Mouse (Mus musculus) cortical plate, adult 2 months (tissue): ENCODE results near the gene Ppp1r3c. TPM values are rescaled to one million over a fixed set of nuclear protein-coding genes. Genes with fewer than 3 reads are reported as not detected.
A peak's percentile ranks its signal among the peaks of the same experiment; 100 is the strongest.

Source experiments
- H3K27ac ChIP-seq: fragments of 200-500 bp; 2 replicates; pipeline ENCODE4 v1.5.1; 2012; ENCODE audit warnings: low read length, control low read depth, inconsistent platforms; ENCODE audit not compliant: insufficient read depth
- H3K4me1 ChIP-seq: fragments of 200-500 bp; 2 replicates; pipeline ENCODE4 v1.6.1; 2011; ENCODE audit warnings: low read length; ENCODE audit not compliant: control insufficient read depth, insufficient read depth
- H3K4me3 ChIP-seq: fragments of 200-500 bp; 2 replicates; pipeline ENCODE4 v1.5.1; 2011; ENCODE audit warnings: mild to moderate bottlenecking, low read length, control low read depth; ENCODE audit not compliant: insufficient read depth
- CTCF ChIP-seq: fragments of 200-500 bp; IDR thresholded peaks from 2 replicates; pipeline ENCODE4 v1.5.1; 2011; ENCODE audit warnings: mild to moderate bottlenecking, control low read depth, low read length; ENCODE audit not compliant: insufficient read depth; ENCODE audit errors: extremely low read depth
- POLR2A ChIP-seq: fragments of 200-500 bp; IDR thresholded peaks from 2 replicates; pipeline ENCODE4 v1.6.1; 2011; ENCODE audit warnings: mild to moderate bottlenecking, low read length, control low read depth; ENCODE audit not compliant: insufficient read depth; ENCODE audit errors: extremely low read depth
- polyA plus RNA-seq: library from polyadenylated mRNA; depleted of rRNA; stranded (reverse); fragments of >200 nt; gene quantifications from 2 replicates; pipeline ENCODE4 v1.2.3, GENCODE M21; 2012

Gene Ppp1r3c
- polyA plus RNA-seq, 1 experiment: 35.3 TPM

DNA sequence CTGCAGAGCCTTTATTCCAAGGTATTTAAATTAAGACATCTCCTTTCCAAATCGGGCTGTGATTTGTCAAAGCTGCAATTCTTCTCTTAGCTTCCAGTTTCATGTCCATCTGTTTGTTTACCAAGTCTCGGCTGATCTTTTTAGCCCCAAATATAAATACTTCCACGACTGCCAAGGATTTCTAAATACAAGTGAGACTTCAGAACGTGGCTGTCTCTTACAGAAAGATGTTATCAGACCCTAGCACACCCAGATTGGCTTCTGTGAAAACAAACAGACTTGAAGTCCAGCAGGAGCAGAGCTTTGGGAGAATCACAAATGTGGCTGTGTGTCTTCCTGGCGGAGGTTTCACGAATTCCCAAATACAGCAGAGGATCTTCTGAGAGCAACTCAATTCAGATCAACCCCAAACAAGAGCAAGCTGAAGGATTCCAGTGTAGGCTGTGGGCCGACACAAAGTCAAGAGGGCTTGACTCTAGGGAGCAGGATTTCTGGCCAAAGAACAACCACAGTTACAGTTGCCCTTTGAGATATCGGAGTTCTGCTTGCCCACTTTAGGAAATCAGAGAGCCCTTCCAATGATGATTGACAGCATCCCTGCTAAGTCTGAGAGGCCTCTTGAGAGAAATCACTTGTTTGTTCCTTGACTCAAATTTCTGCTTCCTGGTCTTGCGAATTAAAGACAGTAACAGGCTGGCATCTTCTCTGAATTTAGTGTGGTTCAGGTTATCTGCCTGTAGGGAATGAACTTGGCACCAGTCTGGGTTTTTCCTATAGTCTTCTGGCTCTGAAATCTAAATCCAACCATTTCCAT, 34.4 kb downstream of the Ppp1r3c start:
- peaks cover 9% of the 10 kb centered on the region for H3K4me1 ChIP-seq
- TF ChIP-seq POLR2A: no peak
- no peak for TF ChIP-seq CTCF
- peak overlapping the region; percentile 39; the same call in 1 of the 2 replicates for H3K27ac ChIP-seq
- no peak overlapping the region for H3K4me3 ChIP-seq

DNA sequence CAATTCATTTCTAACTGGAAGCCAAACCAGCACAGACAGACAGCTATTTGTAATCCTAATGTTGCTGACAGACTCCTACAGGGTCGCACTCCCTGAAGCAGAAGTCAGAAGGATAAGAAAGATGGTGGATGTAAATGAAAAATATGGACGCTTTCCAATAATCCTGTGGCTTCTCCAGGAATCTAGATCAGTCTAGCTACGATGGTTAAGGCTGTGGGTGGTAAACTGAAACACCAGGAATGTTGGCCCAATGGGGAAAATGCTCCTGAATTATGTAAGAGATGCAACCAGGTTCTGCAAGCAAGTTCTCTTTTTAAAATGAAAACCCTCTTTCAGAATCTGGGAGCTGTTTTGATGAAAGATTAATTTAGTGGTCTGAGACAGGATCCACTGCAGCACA, 35.1 kb downstream of the Ppp1r3c start:
- TF ChIP-seq CTCF (no peak), POLR2A (no peak)
- Histone ChIP-seq H3K4me1 (peaks cover 9% of the 10 kb centered on the region), H3K4me3 (no peak overlapping the region), H3K27ac (peak overlapping the region; percentile 39; the same call in 1 of the 2 replicates)

DNA sequence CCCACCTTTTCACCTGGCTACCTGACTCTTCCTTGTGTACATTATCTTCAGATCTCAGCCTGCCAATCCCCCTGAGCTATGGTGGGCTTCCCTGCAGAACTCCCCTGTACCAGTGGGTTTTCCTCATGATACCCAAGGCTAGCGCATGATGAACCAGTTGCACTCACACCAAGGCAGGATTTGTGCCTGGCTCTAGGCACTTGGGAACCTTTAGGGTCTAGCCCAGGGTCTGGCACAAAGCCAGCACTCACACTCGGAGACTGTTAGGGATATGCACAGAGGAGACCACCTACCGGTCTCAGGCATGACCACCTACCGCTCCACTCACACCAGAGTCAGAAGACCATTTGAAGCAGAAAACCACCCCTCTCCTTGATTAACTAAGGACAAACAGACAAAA, 35.5 kb downstream of the Ppp1r3c start:
- H3K4me1 ChIP-seq: peaks cover 9% of the 10 kb centered on the region
- TF ChIP-seq CTCF (no peak), POLR2A (no peak)
- no peak overlapping the region for H3K27ac ChIP-seq
- H3K4me3 ChIP-seq: no peak overlapping the region

DNA sequence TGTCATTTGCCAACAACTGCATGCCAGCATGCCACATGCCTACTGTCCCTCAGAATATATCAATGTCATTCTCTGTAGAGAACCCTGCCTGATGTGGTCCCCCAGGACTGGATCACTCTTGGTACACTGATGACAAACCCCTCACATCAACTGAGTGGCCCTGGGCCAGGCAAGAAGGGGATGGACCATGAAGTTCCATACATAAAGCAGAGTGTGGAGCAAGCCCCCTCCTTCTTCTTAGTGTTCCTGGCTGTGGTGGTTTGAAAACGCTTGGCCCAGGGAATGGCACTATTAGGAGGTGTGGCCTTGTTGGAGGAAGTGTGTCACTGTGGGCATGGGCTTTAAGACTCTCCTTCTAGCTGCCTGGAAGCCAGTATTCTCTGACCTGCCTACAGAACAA, 37.3 kb downstream of the Ppp1r3c start:
- Histone ChIP-seq H3K4me3 (no peak overlapping the region), H3K27ac (no peak overlapping the region), H3K4me1 (peaks cover 9% of the 10 kb centered on the region)
- no peak for TF ChIP-seq POLR2A

DNA sequence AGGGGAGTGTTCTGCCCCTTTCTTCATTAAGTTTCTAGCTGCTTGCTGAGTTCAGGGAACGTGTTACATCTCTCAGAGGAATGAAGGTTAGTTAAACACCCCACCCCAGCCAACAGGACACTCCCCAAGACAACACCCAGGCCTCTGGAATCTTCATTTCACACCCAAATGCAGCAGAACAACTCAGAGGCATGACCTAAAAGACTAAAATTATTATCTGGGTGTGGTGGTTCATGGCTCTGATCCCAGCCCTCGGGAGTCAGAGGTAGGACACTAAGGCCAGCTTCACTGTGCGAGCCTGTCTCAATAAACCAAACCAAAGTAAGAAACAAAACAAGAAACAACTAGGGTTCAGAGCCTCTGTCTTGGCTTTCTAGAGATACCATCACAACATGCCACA, 38.3 kb downstream of the Ppp1r3c start:
- no peak for TF ChIP-seq POLR2A
- TF ChIP-seq CTCF: no peak
- no peak overlapping the region for H3K27ac ChIP-seq
- peaks cover 9% of the 10 kb centered on the region for H3K4me1 ChIP-seq
- no peak overlapping the region for H3K4me3 ChIP-seq

DNA sequence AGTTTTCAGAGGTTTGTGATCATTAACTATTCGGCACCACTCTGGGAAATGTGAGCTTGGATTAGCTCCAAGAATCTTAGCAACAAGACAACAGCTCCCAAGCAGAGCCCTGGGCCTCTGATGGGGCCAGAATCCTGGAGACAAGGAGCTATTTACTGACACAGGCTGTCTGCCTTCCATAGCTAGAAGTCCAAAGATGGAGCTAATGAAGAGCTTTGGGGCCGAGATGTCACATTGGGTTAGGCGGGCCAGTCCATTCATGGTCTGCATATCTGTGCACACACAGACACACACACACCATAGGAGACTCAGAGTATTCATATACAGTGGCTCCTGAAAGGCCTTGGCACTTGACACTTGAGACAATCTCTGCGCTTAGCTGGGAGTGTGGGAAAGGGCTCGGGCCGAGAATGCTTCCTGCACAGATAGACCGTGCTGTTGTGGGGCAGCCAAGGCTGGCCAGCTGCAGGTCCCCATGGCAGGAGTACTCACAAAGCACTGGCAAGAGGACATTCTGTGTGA, 39.8 kb downstream of the Ppp1r3c start:
- peak overlapping the region; percentile 33; the same call in 1 of the 2 replicates for H3K27ac ChIP-seq
- H3K4me1 ChIP-seq: peaks cover 5% of the 10 kb centered on the region
- TF ChIP-seq CTCF (no peak), POLR2A (no peak)
- no peak overlapping the region for H3K4me3 ChIP-seq

DNA sequence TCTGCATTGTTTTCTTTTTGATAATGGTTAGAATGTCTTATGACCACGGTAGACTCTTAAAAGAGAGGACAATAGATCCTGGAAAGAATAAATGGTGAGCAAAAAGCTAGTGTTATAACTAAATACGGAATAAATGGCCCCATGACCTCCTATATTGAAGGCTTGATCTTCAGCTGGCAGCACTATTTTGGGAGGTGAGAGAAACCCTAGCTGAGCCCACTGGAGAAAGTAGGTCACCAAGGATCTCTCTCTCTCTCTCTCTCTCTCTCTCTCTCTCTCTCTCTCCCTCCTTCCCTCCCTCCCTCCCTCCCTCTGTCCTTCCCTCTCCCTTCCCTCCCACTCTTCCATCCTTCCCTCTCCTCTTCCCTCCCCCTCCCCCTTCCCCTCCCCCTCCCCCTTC, 42.9 kb downstream of the Ppp1r3c start:
- TF ChIP-seq POLR2A (no peak), CTCF (no peak)
- H3K4me3 ChIP-seq: no peak overlapping the region
- H3K27ac ChIP-seq: no peak overlapping the region
- H3K4me1 ChIP-seq: peaks cover 4% of the 10 kb centered on the region

DNA sequence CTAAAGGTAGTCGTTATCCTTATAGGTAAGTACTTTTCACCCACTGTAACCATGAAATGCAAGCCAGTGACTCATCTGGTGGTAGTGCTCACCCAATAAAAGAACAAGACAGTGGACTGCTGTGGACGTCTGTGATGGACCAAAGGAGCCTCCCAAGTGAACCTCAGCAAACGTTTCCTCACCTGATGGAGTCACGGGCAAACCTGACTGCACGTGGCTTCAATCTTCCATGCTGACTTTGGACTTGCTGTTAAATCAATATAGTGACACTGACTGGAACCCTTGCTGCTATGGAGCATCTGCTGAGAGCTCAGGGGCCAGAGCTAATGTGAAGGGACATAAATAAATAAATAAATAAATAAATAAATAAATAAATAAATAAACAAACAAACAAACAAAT, 44.5 kb downstream of the Ppp1r3c start:
- Histone ChIP-seq H3K27ac (no peak overlapping the region), H3K4me1 (peaks cover 5% of the 10 kb centered on the region), H3K4me3 (no peak overlapping the region)
- TF ChIP-seq CTCF (no peak), POLR2A (no peak)

DNA sequence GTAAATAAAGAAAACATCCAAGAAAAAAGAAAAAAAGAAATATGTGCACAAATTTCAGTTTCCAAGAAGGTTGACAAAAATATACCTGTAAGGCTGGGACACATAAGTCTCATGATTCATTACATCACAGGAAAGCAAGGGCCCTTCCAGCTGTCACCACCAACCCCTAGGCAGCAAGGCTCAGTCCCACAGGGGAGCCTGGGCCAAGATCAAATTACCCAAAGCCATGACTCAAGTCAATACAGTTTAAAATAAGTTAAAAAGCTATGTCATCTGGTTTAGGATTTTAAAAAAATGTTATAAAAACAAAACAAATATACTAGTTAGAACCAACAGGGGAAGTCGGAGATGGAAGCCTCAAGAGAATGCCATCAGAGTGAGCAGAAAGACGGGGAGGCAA, 45.2 kb downstream of the Ppp1r3c start:
- TF ChIP-seq CTCF: no peak
- TF ChIP-seq POLR2A: no peak
- Histone ChIP-seq H3K27ac (no peak overlapping the region), H3K4me3 (no peak overlapping the region), H3K4me1 (peaks cover 5% of the 10 kb centered on the region)

DNA sequence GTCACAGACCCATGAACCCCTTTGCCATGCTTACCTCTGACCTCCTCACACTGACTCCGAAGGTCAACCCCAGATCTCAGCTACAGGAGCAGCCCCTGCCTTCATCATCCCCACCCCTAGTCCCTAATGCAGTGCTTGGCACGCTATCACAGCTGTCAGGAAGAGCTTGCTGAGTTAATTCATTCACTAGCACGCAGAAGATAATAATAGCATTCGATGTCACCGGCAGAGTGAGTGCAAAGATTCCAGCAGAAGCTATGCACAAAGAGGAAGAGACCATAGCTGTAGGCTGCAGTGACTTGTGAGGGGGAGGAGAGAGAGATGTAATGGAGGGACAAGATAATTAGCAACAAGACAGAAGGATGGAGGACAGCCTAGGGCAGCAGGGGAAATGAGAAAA, 47.2 kb downstream of the Ppp1r3c start:
- no peak overlapping the region for H3K27ac ChIP-seq
- TF ChIP-seq CTCF: no peak
- no peak overlapping the region for H3K4me3 ChIP-seq
- H3K4me1 ChIP-seq: peaks cover 5% of the 10 kb centered on the region
